Mouse (Mus musculus): Measurements from ENCODE around the gene Camta1. TPM values are rescaled to one million over a fixed set of nuclear protein-coding genes. Genes with fewer than 3 reads are reported as not detected.

Gene Camta1
- polyA plus RNA-seq, 1 experiment = 7.7 TPM

- no peaks in the 10 kb centered on the region for H3K27me3 ChIP-seq (replicated peaks; ENCODE audit: control insufficient read depth, insufficient read depth, low read length)
- H3K4me1 ChIP-seq (ENCODE audit: control insufficient read depth, insufficient read depth, low read length) = no peaks in the 10 kb centered on the region
- 68% methylated on average over 8 of the region's 8 CpGs for WGBS
- no peak for DNase-seq
- no peak overlapping the region for H3K4me3 ChIP-seq (ENCODE audit: insufficient read depth, low read depth, low read length)
- no peak overlapping the region for H3K27ac ChIP-seq (ENCODE audit: insufficient read depth, low read depth, low read length)
- no peaks in the 10 kb centered on the region for H3K36me3 ChIP-seq (ENCODE audit: control insufficient read depth, insufficient read depth, low read length)
- TF ChIP-seq CTCF (conservative IDR thresholded peaks at IDR 0.05; ENCODE audit: insufficient read depth, insufficient read length, low read depth, low read length) = no peak
- no peak for TF ChIP-seq POLR2A (IDR thresholded peaks at IDR 0.05; ENCODE audit: low read depth, low read length)
Measured at GRCm38 (mm10) chr4:151449981-151450380, 411.7 kb downstream of the Camta1 start.

DNA sequence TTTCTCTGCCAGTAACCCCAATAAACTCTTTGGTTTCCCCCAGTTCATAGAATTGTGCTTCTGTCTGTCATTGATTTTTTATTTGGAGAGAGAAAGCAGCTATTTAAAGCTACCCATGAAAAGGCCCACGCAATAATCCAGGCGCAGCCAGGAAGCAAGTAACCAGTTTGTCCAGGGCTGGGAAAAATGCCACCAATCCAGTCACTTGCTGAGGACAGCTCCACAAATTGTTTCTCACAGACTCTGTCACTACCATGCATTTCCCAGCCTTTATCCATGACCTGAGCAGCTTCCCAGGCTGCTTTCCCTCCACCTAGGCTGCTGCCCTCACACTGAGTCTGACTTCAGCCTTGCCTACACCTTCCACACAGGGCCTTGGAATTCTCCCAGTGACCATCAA, 413.3 kb downstream of the Camta1 start:
- H3K4me1 ChIP-seq (ENCODE audit: control insufficient read depth, insufficient read depth, low read length) = no peaks in the 10 kb centered on the region
- 91% methylated on average over 2 of the region's 2 CpGs for WGBS
- H3K36me3 ChIP-seq (ENCODE audit: control insufficient read depth, insufficient read depth, low read length) = no peaks in the 10 kb centered on the region
- TF ChIP-seq POLR2A (IDR thresholded peaks at IDR 0.05; ENCODE audit: low read depth, low read length) (no peak), CTCF (conservative IDR thresholded peaks at IDR 0.05; ENCODE audit: insufficient read depth, insufficient read length, low read depth, low read length) (no peak)
- H3K4me3 ChIP-seq (ENCODE audit: insufficient read depth, low read depth, low read length) = no peak overlapping the region
- no peak for DNase-seq
- H3K27ac ChIP-seq (ENCODE audit: insufficient read depth, low read depth, low read length) = no peak overlapping the region
- no peaks in the 10 kb centered on the region for H3K27me3 ChIP-seq (replicated peaks; ENCODE audit: control insufficient read depth, insufficient read depth, low read length)

DNA sequence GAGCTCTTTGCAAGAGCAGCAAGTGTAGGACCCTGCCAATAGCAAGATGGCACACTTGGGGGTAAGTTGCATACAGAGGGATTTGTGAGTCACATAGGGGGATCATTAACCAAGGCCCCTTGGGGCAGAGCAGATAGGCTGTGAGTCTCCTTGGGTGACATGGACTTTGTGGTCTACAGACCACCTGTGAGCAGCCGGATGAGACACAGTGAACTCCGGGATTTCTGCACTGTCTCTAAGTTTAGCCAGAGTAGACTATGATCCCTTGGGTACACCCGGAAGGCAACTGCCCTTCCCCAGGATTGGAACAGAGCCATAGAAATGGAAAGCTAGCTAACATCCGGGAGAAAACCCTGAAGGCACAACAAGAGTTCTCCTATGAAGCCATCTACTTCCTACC, 417.0 kb downstream of the Camta1 start:
- H3K4me1 ChIP-seq (ENCODE audit: control insufficient read depth, insufficient read depth, low read length) = no peaks in the 10 kb centered on the region
- H3K36me3 ChIP-seq (ENCODE audit: control insufficient read depth, insufficient read depth, low read length) = no peaks in the 10 kb centered on the region
- DNase-seq = peak; percentile 47
- no peak for TF ChIP-seq POLR2A (IDR thresholded peaks at IDR 0.05; ENCODE audit: low read depth, low read length)
- TF ChIP-seq CTCF (conservative IDR thresholded peaks at IDR 0.05; ENCODE audit: insufficient read depth, insufficient read length, low read depth, low read length) = no peak
- H3K27ac ChIP-seq (ENCODE audit: insufficient read depth, low read depth, low read length) = no peak overlapping the region
- WGBS = 49% methylated on average over 4 of the region's 4 CpGs
- H3K27me3 ChIP-seq (replicated peaks; ENCODE audit: control insufficient read depth, insufficient read depth, low read length) = no peaks in the 10 kb centered on the region
- H3K4me3 ChIP-seq (ENCODE audit: insufficient read depth, low read depth, low read length) = no peak overlapping the region

- DNase-seq = no peak
- Histone ChIP-seq H3K27ac (ENCODE audit: insufficient read depth, low read depth, low read length) (no peak overlapping the region), H3K27me3 (replicated peaks; ENCODE audit: control insufficient read depth, insufficient read depth, low read length) (no peaks in the 10 kb centered on the region), H3K4me1 (ENCODE audit: control insufficient read depth, insufficient read depth, low read length) (no peaks in the 10 kb centered on the region), H3K36me3 (ENCODE audit: control insufficient read depth, insufficient read depth, low read length) (no peaks in the 10 kb centered on the region), H3K4me3 (ENCODE audit: insufficient read depth, low read depth, low read length) (no peak overlapping the region)
- TF ChIP-seq POLR2A (IDR thresholded peaks at IDR 0.05; ENCODE audit: low read depth, low read length) (no peak), CTCF (conservative IDR thresholded peaks at IDR 0.05; ENCODE audit: insufficient read depth, insufficient read length, low read depth, low read length) (no peak)
- 39% methylated on average over 7 of the region's 7 CpGs for WGBS
Measured at GRCm38 (mm10) chr4:151438561-151438960, 423.1 kb downstream of the Camta1 start.

DNA sequence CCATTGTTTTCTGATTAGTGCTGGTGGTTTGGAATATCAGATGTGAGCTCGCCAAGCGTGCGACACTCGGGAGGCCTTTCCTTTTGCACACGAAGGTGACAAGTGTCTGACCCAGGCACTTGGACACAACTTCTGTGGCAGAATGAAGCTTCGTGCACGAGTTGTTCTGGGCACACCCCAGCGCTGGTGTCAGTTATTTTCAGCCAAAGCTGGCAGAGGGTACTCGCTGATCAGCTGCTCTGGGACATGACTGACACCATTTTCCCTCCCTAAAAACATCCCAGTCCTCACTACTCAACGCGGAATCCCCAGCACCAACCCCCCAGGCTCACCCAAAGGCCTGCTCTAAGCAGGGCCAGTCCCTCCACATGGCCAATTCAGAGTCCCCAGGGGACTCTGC, 423.8 kb downstream of the Camta1 start:
- H3K4me3 ChIP-seq (ENCODE audit: insufficient read depth, low read depth, low read length) = no peak overlapping the region
- H3K4me1 ChIP-seq (ENCODE audit: control insufficient read depth, insufficient read depth, low read length) = no peaks in the 10 kb centered on the region
- H3K36me3 ChIP-seq (ENCODE audit: control insufficient read depth, insufficient read depth, low read length) = no peaks in the 10 kb centered on the region
- 66% methylated on average over 11 of the region's 11 CpGs for WGBS
- H3K27ac ChIP-seq (ENCODE audit: insufficient read depth, low read depth, low read length) = no peak overlapping the region
- no peak for DNase-seq
- TF ChIP-seq POLR2A (IDR thresholded peaks at IDR 0.05; ENCODE audit: low read depth, low read length) (no peak), CTCF (conservative IDR thresholded peaks at IDR 0.05; ENCODE audit: insufficient read depth, insufficient read length, low read depth, low read length) (no peak)
- H3K27me3 ChIP-seq (replicated peaks; ENCODE audit: control insufficient read depth, insufficient read depth, low read length) = no peaks in the 10 kb centered on the region

- TF ChIP-seq POLR2A (IDR thresholded peaks at IDR 0.05; ENCODE audit: low read depth, low read length) (no peak), CTCF (conservative IDR thresholded peaks at IDR 0.05; ENCODE audit: insufficient read depth, insufficient read length, low read depth, low read length) (0 out of 2 replicates have a peak, but pooled peaks have one; percentile 16)
- WGBS = 73% methylated on average over 3 of the region's 3 CpGs
- no peak for DNase-seq
Measured at GRCm38 (mm10) chr4:151425133-151425532, 436.5 kb downstream of the Camta1 start.

GRCm38 (mm10) chr4:151422922-151423321, 438.8 kb downstream of the Camta1 start:
- WGBS = 87% methylated on average over 4 of the region's 4 CpGs
- no peak for DNase-seq
- no peak overlapping the region for H3K4me3 ChIP-seq (ENCODE audit: insufficient read depth, low read depth, low read length)
- no peak overlapping the region for H3K27ac ChIP-seq (ENCODE audit: insufficient read depth, low read depth, low read length)
- no peaks in the 10 kb centered on the region for H3K27me3 ChIP-seq (replicated peaks; ENCODE audit: control insufficient read depth, insufficient read depth, low read length)
- TF ChIP-seq POLR2A (IDR thresholded peaks at IDR 0.05; ENCODE audit: low read depth, low read length) (no peak), CTCF (conservative IDR thresholded peaks at IDR 0.05; ENCODE audit: insufficient read depth, insufficient read length, low read depth, low read length) (no peak)
- H3K4me1 ChIP-seq (ENCODE audit: control insufficient read depth, insufficient read depth, low read length) = no peaks in the 10 kb centered on the region
- no peaks in the 10 kb centered on the region for H3K36me3 ChIP-seq (ENCODE audit: control insufficient read depth, insufficient read depth, low read length)

More at GRCm38 (mm10) chr4:151425133-151425532, 436.5 kb downstream of the Camta1 start:
- Histone ChIP-seq H3K4me3 (ENCODE audit: insufficient read depth, low read depth, low read length) (no peak overlapping the region), H3K27ac (ENCODE audit: insufficient read depth, low read depth, low read length) (no peak overlapping the region), H3K4me1 (ENCODE audit: control insufficient read depth, insufficient read depth, low read length) (no peaks in the 10 kb centered on the region), H3K27me3 (replicated peaks; ENCODE audit: control insufficient read depth, insufficient read depth, low read length) (no peaks in the 10 kb centered on the region), H3K36me3 (ENCODE audit: control insufficient read depth, insufficient read depth, low read length) (no peaks in the 10 kb centered on the region)
